Mouse (Mus musculus) small intestine, adult 2 months (tissue): Measurements from ENCODE around the gene Ica1. TPM values are rescaled to one million over a fixed set of nuclear protein-coding genes. Genes with fewer than 3 reads are reported as not detected.

ENCODE experiments used
- H3K27ac ChIP-seq: fragments of 200-500 bp; 2 replicates; pipeline ENCODE4 v1.5.1; 2012; ENCODE audit warnings: low read depth, low read length, control low read depth, inconsistent platforms; ENCODE audit not compliant: insufficient read depth
- H3K27me3 ChIP-seq: fragments of 200-500 bp; 2 replicates; pipeline ENCODE4 v1.6.1; 2012; ENCODE audit warnings: mild to moderate bottlenecking, moderate library complexity, low read length, inconsistent platforms; ENCODE audit not compliant: control insufficient read depth, insufficient read depth
- H3K36me3 ChIP-seq: fragments of 200-500 bp; 2 replicates; pipeline ENCODE4 v1.6.1; 2012; ENCODE audit warnings: mild to moderate bottlenecking, low read length, control low read depth, inconsistent platforms; ENCODE audit not compliant: control insufficient read depth, insufficient read depth
- H3K4me1 ChIP-seq: fragments of 200-500 bp; 2 replicates; pipeline ENCODE4 v1.6.1; 2012; ENCODE audit warnings: low read length, inconsistent platforms, mixed read lengths; ENCODE audit not compliant: control insufficient read depth, insufficient read depth, insufficient read length
- H3K4me3 ChIP-seq: fragments of 200-500 bp; 2 replicates; pipeline ENCODE4 v1.5.1; 2012; ENCODE audit warnings: low read depth, mild to moderate bottlenecking, control low read depth, inconsistent platforms, low read length, moderate library complexity
- CTCF ChIP-seq: fragments of 200-500 bp; IDR thresholded peaks from 2 replicates; pipeline ENCODE4 v1.5.1; 2012; ENCODE audit warnings: low read depth, mild to moderate bottlenecking, control low read depth, inconsistent platforms, low read length, moderate library complexity, mixed read lengths; ENCODE audit not compliant: insufficient replicate concordance, insufficient read length; ENCODE audit errors: extremely low read depth
- POLR2A ChIP-seq: fragments of 200-500 bp; IDR thresholded peaks from 2 replicates; pipeline ENCODE4 v1.6.1; 2012; ENCODE audit warnings: low read depth, mild to moderate bottlenecking, control low read depth, inconsistent platforms, low read length, moderate library complexity
- WGBS: fragments of 180-500 bp; shearing (Covaris S2); methylation state at CpG from one replicate; pipeline ENCODE4 v1.1.7; 2018; 5-methylcytosine and 5-hydroxymethylcytosine counted together
- polyA plus RNA-seq: library from polyadenylated mRNA; depleted of rRNA; stranded (reverse); fragments of >200 nt; gene quantifications from 2 replicates; pipeline ENCODE4 v1.2.3, GENCODE M21; 2012

The Ica1 gene
- polyA plus RNA-seq, 1 experiment: 1.3 TPM

DNA sequence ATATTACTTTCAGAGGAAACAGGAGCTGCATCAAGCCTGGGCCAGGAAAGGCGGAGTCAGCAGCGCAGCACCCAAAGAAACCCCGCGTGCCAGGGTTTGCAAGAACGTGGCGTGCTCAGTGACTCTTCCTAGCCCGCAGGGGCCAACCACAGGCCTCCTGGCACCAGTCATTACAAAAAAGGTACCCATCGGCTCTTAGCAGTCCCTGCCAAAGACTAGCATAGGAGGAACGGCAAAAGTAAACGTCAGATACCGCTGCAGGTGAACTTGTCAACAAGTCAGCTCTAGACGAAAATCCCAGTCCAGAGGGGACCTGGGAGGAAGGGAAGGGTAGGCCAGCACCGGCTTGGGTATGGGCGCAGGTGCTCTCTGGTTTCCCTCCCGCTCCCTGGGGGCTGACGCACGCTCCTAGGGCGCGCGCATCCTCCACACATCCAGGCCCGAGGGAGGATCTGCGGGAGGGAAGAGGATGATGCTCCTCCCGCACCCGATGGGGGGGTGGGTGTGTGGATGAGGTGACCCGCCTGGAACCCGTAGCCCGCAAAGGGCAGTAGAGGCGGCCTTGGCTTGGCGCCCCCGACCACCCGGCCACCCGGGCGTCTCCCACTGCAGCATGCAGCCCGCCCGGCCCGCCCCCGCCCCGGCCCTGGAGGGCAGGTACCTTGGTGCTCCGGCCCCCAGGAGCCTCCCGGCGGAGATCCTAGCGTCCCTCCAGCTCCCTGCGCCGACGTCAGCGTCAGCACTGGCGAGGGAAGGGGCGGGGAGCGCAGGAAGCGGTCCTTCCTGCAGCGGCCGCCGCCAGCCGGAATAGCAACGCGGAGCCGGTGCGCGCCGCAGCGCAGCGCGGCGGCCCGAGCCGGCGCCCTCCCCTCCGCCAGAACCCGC is 635 bp downstream of the Ica1 start:
- peak overlapping the region; percentile 6; the same call in 1 of the 2 replicates for H3K27ac ChIP-seq
- H3K27me3 ChIP-seq: no peaks in the 10 kb centered on the region
- 2% methylated on average over 69 of the region's 69 CpGs for WGBS
- H3K4me1 ChIP-seq: no peaks in the 10 kb centered on the region
- H3K4me3 ChIP-seq: peak overlapping the region; percentile 67
- no peaks in the 10 kb centered on the region for H3K36me3 ChIP-seq
- TF ChIP-seq POLR2A (no peak), CTCF (no peak)

GRCm38 (mm10) chr6:8771539-8771938 is 6.7 kb downstream of the Ica1 start:
- peaks cover 4% of the 10 kb centered on the region; the same call in 1 of the 2 replicates for H3K4me1 ChIP-seq
- no peaks in the 10 kb centered on the region for H3K27me3 ChIP-seq
- TF ChIP-seq CTCF (no peak), POLR2A (no peak)
- no peaks in the 10 kb centered on the region for H3K36me3 ChIP-seq
- no peak overlapping the region for H3K4me3 ChIP-seq
- H3K27ac ChIP-seq: no peak overlapping the region
- 73% methylated on average over 7 of the region's 7 CpGs for WGBS

GRCm38 (mm10) chr6:8770341-8770740 is 7.9 kb downstream of the Ica1 start:
- WGBS: 57% methylated on average over 10 of the region's 10 CpGs

GRCm38 (mm10) chr6:8769803-8770202 is 8.5 kb downstream of the Ica1 start:
- Histone ChIP-seq H3K4me3 (no peak overlapping the region), H3K27ac (peak overlapping the region; percentile 4), H3K4me1 (peaks cover 4% of the 10 kb centered on the region; the same call in 1 of the 2 replicates), H3K27me3 (no peaks in the 10 kb centered on the region), H3K36me3 (no peaks in the 10 kb centered on the region)
- 67% methylated on average over 6 of the region's 6 CpGs for WGBS
- TF ChIP-seq CTCF: no peak
- no peak for TF ChIP-seq POLR2A

More at GRCm38 (mm10) chr6:8770341-8770740, 7.9 kb downstream of the Ica1 start:
- H3K4me3 ChIP-seq: no peak overlapping the region
- no peaks in the 10 kb centered on the region for H3K36me3 ChIP-seq
- peaks cover 4% of the 10 kb centered on the region; the same call in 1 of the 2 replicates for H3K4me1 ChIP-seq
- TF ChIP-seq POLR2A: no peak
- TF ChIP-seq CTCF: no peak
- peak overlapping the region; percentile 4 for H3K27ac ChIP-seq
- H3K27me3 ChIP-seq: no peaks in the 10 kb centered on the region

GRCm38 (mm10) chr6:8766652-8767051 is 11.6 kb downstream of the Ica1 start:
- Histone ChIP-seq H3K4me1 (peaks cover 4% of the 10 kb centered on the region; the same call in 1 of the 2 replicates), H3K27ac (no peak overlapping the region), H3K36me3 (no peaks in the 10 kb centered on the region), H3K27me3 (no peaks in the 10 kb centered on the region), H3K4me3 (no peak overlapping the region)
- TF ChIP-seq CTCF: no peak
- no peak for TF ChIP-seq POLR2A
- WGBS: 83% methylated on average over 5 of the region's 5 CpGs

GRCm38 (mm10) chr6:8765801-8766200 is 12.5 kb downstream of the Ica1 start:
- TF ChIP-seq POLR2A: no peak
- no peak for TF ChIP-seq CTCF
- 92% methylated on average over 3 of the region's 3 CpGs for WGBS
- H3K36me3 ChIP-seq: no peaks in the 10 kb centered on the region
- no peaks in the 10 kb centered on the region for H3K27me3 ChIP-seq
- H3K27ac ChIP-seq: no peak overlapping the region
- peaks cover 4% of the 10 kb centered on the region; the same call in 1 of the 2 replicates for H3K4me1 ChIP-seq
- H3K4me3 ChIP-seq: no peak overlapping the region

DNA sequence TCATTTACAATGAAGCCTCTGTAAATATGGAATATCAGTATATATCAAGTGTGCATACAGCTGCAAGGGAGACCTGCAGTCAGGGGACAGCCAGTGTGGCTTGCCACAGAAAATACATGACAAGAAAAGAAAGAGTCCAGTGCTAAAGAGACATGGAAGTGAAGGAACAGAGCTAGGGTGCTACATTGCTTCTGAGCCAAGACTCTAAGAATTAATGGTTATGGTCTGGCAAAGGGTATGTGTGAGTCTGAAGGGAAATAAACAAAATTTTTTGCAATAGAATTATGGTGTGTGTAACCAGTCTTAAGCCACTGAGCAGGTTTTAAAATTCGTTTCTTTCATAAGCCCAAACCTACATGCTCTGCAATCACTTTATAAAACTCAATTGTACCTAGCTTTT is 13.2 kb downstream of the Ica1 start:
- TF ChIP-seq POLR2A (no peak), CTCF (no peak)
- Histone ChIP-seq H3K4me3 (no peak overlapping the region), H3K36me3 (no peaks in the 10 kb centered on the region), H3K4me1 (no peaks in the 10 kb centered on the region), H3K27me3 (no peaks in the 10 kb centered on the region), H3K27ac (no peak overlapping the region)
- WGBS: 62% methylated on average over 1 of the region's 1 CpGs
